Mouse (Mus musculus): ENCODE measurements around the gene Ankrd16. TPM values are rescaled to one million over a fixed set of nuclear protein-coding genes. Genes with fewer than 3 reads are reported as not detected.

The Ankrd16 gene
- total RNA-seq (2021) = 10 to 100 TPM; 56.6 to 72.9 TPM

GRCm38 (mm10) chr2:11777091-11778068, at the start of gene Ankrd16, which contains the start of gene Fbh1:
Gene Ankrd16, plus strand, starts transcription at chr2:11777876.
Gene Fbh1, minus strand, starts transcription at chr2:11777582.
- DNase-seq (ENCODE audit: low spot score in 2 of 2) = peak; percentile 100
- intact Hi-C loops (cut with DNase I) = no loop called here

GRCm38 (mm10) chr2:11729091-11729490, 48.6 kb upstream of the Ankrd16 start:
- intact Hi-C loops (cut with DNase I) = no loop called here
- no peak for DNase-seq (ENCODE audit: low spot score in 2 of 2)

- intact Hi-C loops (cut with DNase I) = no loop called here
- DNase-seq (ENCODE audit: low spot score in 2 of 2) = no peak
Measured at GRCm38 (mm10) chr2:11732978-11733377, 44.7 kb upstream of the Ankrd16 start.

- intact Hi-C loops (cut with DNase I) = no loop called here
Measured at GRCm38 (mm10) chr2:11735853-11736252, 41.8 kb upstream of the Ankrd16 start.

GRCm38 (mm10) chr2:11738794-11739193, 38.9 kb upstream of the Ankrd16 start:
- DNase-seq (ENCODE audit: low spot score in 2 of 2) = no peak
- intact Hi-C loops (cut with DNase I) = no loop called here

More at GRCm38 (mm10) chr2:11735853-11736252, 41.8 kb upstream of the Ankrd16 start:
- no peak for DNase-seq (ENCODE audit: low spot score in 2 of 2)

- no peak for DNase-seq (ENCODE audit: low spot score in 2 of 2)
- intact Hi-C loops (cut with DNase I) = no loop called here
Measured at GRCm38 (mm10) chr2:11739516-11740051, 38.1 kb upstream of the Ankrd16 start.

GRCm38 (mm10) chr2:11762541-11762940, 15.1 kb upstream of the Ankrd16 start:
- intact Hi-C loops (cut with DNase I) = no loop called here
- no peak for DNase-seq (ENCODE audit: low spot score in 2 of 2)

GRCm38 (mm10) chr2:11765694-11766093, 12.0 kb upstream of the Ankrd16 start:
- peak in 1 of 2 experiments; percentile 20 for DNase-seq (ENCODE audit: low spot score in 2 of 2)
- intact Hi-C loops (cut with DNase I) = no loop called here

GRCm38 (mm10) chr2:11766485-11767160, 11.1 kb upstream of the Ankrd16 start:
- intact Hi-C loops (cut with DNase I) = no loop called here
- no peak for DNase-seq (ENCODE audit: low spot score in 2 of 2)

- DNase-seq (ENCODE audit: low spot score in 2 of 2) = peak in 1 of 2 experiments; percentile 14
- intact Hi-C loops (cut with DNase I) = no loop called here
Measured at GRCm38 (mm10) chr2:11767161-11767545, 10.5 kb upstream of the Ankrd16 start.

- intact Hi-C loops (cut with DNase I) = no loop called here
- DNase-seq (ENCODE audit: low spot score in 2 of 2) = no peak
Measured at GRCm38 (mm10) chr2:11771701-11772100, 6.0 kb upstream of the Ankrd16 start.

GRCm38 (mm10) chr2:11772401-11772800, 5.3 kb upstream of the Ankrd16 start:
- intact Hi-C loops (cut with DNase I) = no loop called here
- DNase-seq (ENCODE audit: low spot score in 2 of 2) = no peak

GRCm38 (mm10) chr2:11774426-11774825, 3.2 kb upstream of the Ankrd16 start:
- DNase-seq (ENCODE audit: low spot score in 2 of 2) = no peak
- intact Hi-C loops (cut with DNase I) = no loop called here

GRCm38 (mm10) chr2:11775121-11775520, 2.6 kb upstream of the Ankrd16 start:
- no peak for DNase-seq (ENCODE audit: low spot score in 2 of 2)
- intact Hi-C loops (cut with DNase I) = no loop called here

- no peak for DNase-seq (ENCODE audit: low spot score in 2 of 2)
- intact Hi-C loops (cut with DNase I) = no loop called here
Measured at GRCm38 (mm10) chr2:11776415-11776814, 1.3 kb upstream of the Ankrd16 start.

- DNase-seq (ENCODE audit: low spot score in 2 of 2) = peak; percentile 83 to 84
- intact Hi-C loops (cut with DNase I) = no loop called here
Measured at GRCm38 (mm10) chr2:11778087-11778823, 579 bp downstream of the Ankrd16 start.

- DNase-seq (ENCODE audit: low spot score in 2 of 2) = no peak
Measured at GRCm38 (mm10) chr2:11784159-11784558, 6.5 kb downstream of the Ankrd16 start.

GRCm38 (mm10) chr2:11794668-11795067, 17.0 kb downstream of the Ankrd16 start:
- DNase-seq (ENCODE audit: low spot score in 2 of 2) = no peak
- intact Hi-C loops (cut with DNase I) = loop anchor here (5.0 kb wide), 1 partner anchor 78 kb away; no protein-coding TSS in a partner anchor

More at GRCm38 (mm10) chr2:11784159-11784558, 6.5 kb downstream of the Ankrd16 start:
- intact Hi-C loops (cut with DNase I) = no loop called here

GRCm38 (mm10) chr2:11797930-11798364, 20.3 kb downstream of the Ankrd16 start:
- no peak for DNase-seq (ENCODE audit: low spot score in 2 of 2)
- intact Hi-C loops (cut with DNase I) = loop anchor here (5.0 kb wide), 1 partner anchor 74 kb away; no protein-coding TSS in a partner anchor
